Mouse (Mus musculus): ENCODE results near the gene Vezf1. TPM values are rescaled to one million over a fixed set of nuclear protein-coding genes. Genes with fewer than 3 reads are reported as not detected.

Gene Vezf1
- total and polyA plus RNA-seq, 3 experiments = 8.0 to 20.8 TPM; not detected in 1

DNA sequence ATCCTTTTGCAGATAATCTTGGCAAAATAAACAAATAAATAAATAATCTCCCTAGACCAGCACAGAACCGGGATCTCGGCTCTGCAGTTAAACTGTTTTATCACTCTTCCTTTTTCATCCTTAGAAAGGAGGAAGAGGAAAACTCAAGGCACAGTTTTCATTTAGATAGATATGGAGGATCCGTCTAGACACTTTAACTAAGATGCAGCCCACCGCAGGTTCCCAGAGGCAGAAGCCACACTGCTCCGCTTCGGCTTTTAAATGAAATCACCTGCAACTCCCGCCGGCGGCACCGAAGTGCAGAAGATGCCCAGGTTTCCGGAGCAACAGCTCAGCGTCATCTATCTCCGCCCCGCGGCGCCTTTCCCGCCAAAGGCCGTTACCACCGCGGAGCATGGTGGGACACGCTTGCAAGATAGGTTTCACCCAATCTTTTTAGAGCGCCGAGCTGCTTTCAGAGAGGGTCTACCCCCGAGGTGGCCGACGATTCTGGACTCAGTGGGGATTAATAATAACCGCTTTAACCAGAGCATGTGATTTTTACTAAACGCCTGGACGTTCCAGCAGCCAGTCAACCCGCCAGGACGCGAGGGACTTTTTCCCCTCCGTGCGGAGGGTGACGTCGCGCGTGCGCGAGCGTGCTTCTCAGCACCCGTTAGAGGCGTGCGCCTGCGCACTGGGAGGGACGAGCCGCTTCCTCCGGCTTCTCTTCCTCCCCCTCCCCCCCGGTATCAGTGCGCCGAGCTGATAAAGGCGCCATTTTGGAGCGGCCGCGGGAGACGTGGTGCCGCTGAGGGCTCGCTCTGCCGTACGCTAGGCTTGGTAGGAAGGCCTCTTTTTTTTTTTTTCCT lies 20.9 kb upstream of the Vezf1 start, which contains the start of gene Srsf1:
TSS of gene Srsf1 (plus strand) at position 430 of the 851 bp plus-strand sequence.
- H3K9me3 ChIP-seq (replicated peaks; ENCODE audit: insufficient read depth, low read length) = no peaks in the 10 kb centered on the region
- peak; percentile 93 for TF ChIP-seq MAZ (IDR thresholded peaks at IDR 0.05; ENCODE audit: low read depth, low read length)
- TF ChIP-seq CTCF (IDR thresholded peaks at IDR 0.05 in 2 of 3, conservative IDR thresholded peaks at IDR 0.05 in 1 of 3; ENCODE audit: control insufficient read depth in 1 of 3, insufficient read depth in 1 of 3, low read depth in 2 of 3, low read length in 3 of 3, poor library complexity in 1 of 3, severe bottlenecking in 1 of 3) = no peak
- no peak for TF ChIP-seq MEF2A (IDR thresholded peaks at IDR 0.05; ENCODE audit: extremely low read depth, insufficient replicate concordance, low read depth, low read length, poor library complexity, severe bottlenecking)
- TF ChIP-seq MAFK (IDR thresholded peaks at IDR 0.05; ENCODE audit: borderline replicate concordance, low read depth, low read length) = no peak
- TF ChIP-seq POLR2AphosphoS2 (IDR thresholded peaks at IDR 0.05; ENCODE audit: low read length) = peak; percentile 90
- TF ChIP-seq HCFC1 (IDR thresholded peaks at IDR 0.05; ENCODE audit: low read depth, low read length) = peak; percentile 84
- TF ChIP-seq CHD2 (IDR thresholded peaks at IDR 0.05; ENCODE audit: low read length) = peak; percentile 84
- TF ChIP-seq MYC (IDR thresholded peaks at IDR 0.05; ENCODE audit: low read depth, low read length) = peak; percentile 70
- peak; percentile 100 for TF ChIP-seq E2F4 (IDR thresholded peaks at IDR 0.05; ENCODE audit: borderline replicate concordance, low read depth, low read length)
- TF ChIP-seq ZKSCAN1 (IDR thresholded peaks at IDR 0.05; ENCODE audit: low read depth, low read length) = no peak; the same call in 1 of the 2 replicates
- TF ChIP-seq TAL1 (IDR thresholded peaks at IDR 0.05; ENCODE audit: low read length) = peak; percentile 31; the same call in 1 of the 2 replicates
- peak; percentile 67 for TF ChIP-seq KAT2A (conservative IDR thresholded peaks at IDR 0.05; ENCODE audit: low read depth, low read length)
- TF ChIP-seq RCOR1 (IDR thresholded peaks at IDR 0.05; ENCODE audit: low read depth, low read length) = peak; percentile 43; the same call in 1 of the 2 replicates
- TF ChIP-seq ZC3H11A (IDR thresholded peaks at IDR 0.05; ENCODE audit: low read depth, low read length) = no peak
- peak; percentile 89 to 93 for TF ChIP-seq POLR2A (IDR thresholded peaks at IDR 0.05; ENCODE audit: control insufficient read depth in 1 of 2, insufficient read depth in 1 of 2, low read depth in 1 of 2, low read length in 2 of 2, poor library complexity in 1 of 2)
- peak; percentile 67; the same call in 1 of the 2 replicates for TF ChIP-seq ELF1 (IDR thresholded peaks at IDR 0.05; ENCODE audit: low read depth, low read length)
- TF ChIP-seq GABPA (IDR thresholded peaks at IDR 0.05; ENCODE audit: low read depth, low read length) = no peak
- TF ChIP-seq NRF1 (IDR thresholded peaks at IDR 0.05; ENCODE audit: insufficient read depth, low read depth, low read length, poor library complexity, severe bottlenecking) = peak; percentile 91
- TF ChIP-seq JUND (IDR thresholded peaks at IDR 0.05; ENCODE audit: low read depth, low read length) = no peak
- TF ChIP-seq TCF12 (IDR thresholded peaks at IDR 0.05; ENCODE audit: low read depth, low read length) = peak; percentile 80
- TF ChIP-seq ZMIZ1 (IDR thresholded peaks at IDR 0.05; ENCODE audit: low read depth, low read length) = peak; percentile 88
- TF ChIP-seq USF2 (IDR thresholded peaks at IDR 0.05; ENCODE audit: borderline replicate concordance in 1 of 2, insufficient read depth in 1 of 2, low read depth in 1 of 2, low read length in 2 of 2) = no peak
- TF ChIP-seq GATA1 (IDR thresholded peaks at IDR 0.05; ENCODE audit: low read depth, low read length) = peak; percentile 72
- TF ChIP-seq EP300 (IDR thresholded peaks at IDR 0.05; ENCODE audit: low read depth in 1 of 2, low read length in 2 of 2) = peak in 1 of 2 experiments; percentile 53; a peak in 2 of 4 replicates
- no peak for TF ChIP-seq BHLHE40 (IDR thresholded peaks at IDR 0.05; ENCODE audit: borderline replicate concordance, low read depth, low read length)
- TF ChIP-seq NELFE (IDR thresholded peaks at IDR 0.05; ENCODE audit: low read depth, low read length) = peak; percentile 96
- TF ChIP-seq UBTF (IDR thresholded peaks at IDR 0.05; ENCODE audit: borderline replicate concordance, insufficient read depth, low read depth, low read length) = no peak; the same call in 1 of the 2 replicates
- TF ChIP-seq MYB (IDR thresholded peaks at IDR 0.05; ENCODE audit: low read depth, low read length) = peak; percentile 88
- peak; percentile 93 for TF ChIP-seq TBP (IDR thresholded peaks at IDR 0.05; ENCODE audit: low read depth, low read length)
- no peak for TF ChIP-seq RAD21 (IDR thresholded peaks at IDR 0.05; ENCODE audit: low read depth, low read length)
- TF ChIP-seq SIN3A (IDR thresholded peaks at IDR 0.05; ENCODE audit: low read length) = peak; percentile 95
- TF ChIP-seq POLR2AphosphoS5 (IDR thresholded peaks at IDR 0.05; ENCODE audit: borderline replicate concordance, low read depth, low read length) = no peak
- peak; percentile 87 for TF ChIP-seq ZNF384 (IDR thresholded peaks at IDR 0.05; ENCODE audit: low read depth, low read length)
- no peak for TF ChIP-seq SMC3 (IDR thresholded peaks at IDR 0.05; ENCODE audit: low read depth, low read length)
- peak; percentile 84 for TF ChIP-seq MAX (IDR thresholded peaks at IDR 0.05; ENCODE audit: low read length)

More for the DNA sequence above, 20.9 kb upstream of the Vezf1 start, which contains the start of gene Srsf1:
- Histone ChIP-seq H3K9ac (ENCODE audit: control insufficient read depth, low read depth, low read length, poor library complexity, severe bottlenecking) (peak within 1 kb of the TSS; percentile 97), H3K36me3 (ENCODE audit: control insufficient read depth in 1 of 2, insufficient read depth in 2 of 2, low read length in 2 of 2) (peaks cover 31 to 32% of the 10 kb centered on the region in 2 experiments), H3K79me2 (ENCODE audit: control insufficient read depth, insufficient read depth, low read length, poor library complexity) (peaks cover 33% of the 10 kb centered on the region), H3K4me1 (ENCODE audit: control insufficient read depth in 1 of 2, insufficient read depth in 2 of 2, low read length in 2 of 2) (peaks cover 5 to 17% of the 10 kb centered on the region in 2 experiments), H3K4me3 (ENCODE audit: control insufficient read depth in 1 of 2, insufficient read depth in 1 of 2, low read depth in 2 of 2, low read length in 2 of 2) (peak within 1 kb of the TSS; percentile 76 to 84), H3K27ac (ENCODE audit: control insufficient read depth, low read depth, low read length) (peak within 1 kb of the TSS; percentile 98), H3K27me3 (ENCODE audit: control insufficient read depth in 1 of 2, insufficient read depth in 2 of 2, low read length in 2 of 2) (no peaks in the 10 kb centered on the region)
- DNase-seq (ENCODE audit: low read depth, low spot score) = peak; percentile 99
